In genomic region chr11:100577852-100578599, GRCm38 (mm10) we compare ENCODE assay signal across 16 mouse cellular contexts. TPM values are rescaled to one million over a fixed set of nuclear protein-coding genes. Genes with fewer than 3 reads are reported as not detected.
DNase-seq lines count a peak whose midpoint lies in the region; ATAC-seq and TF ChIP-seq lines count a peak whose summit lies in the region.
"Had no signal": no experiment of that assay in that cellular context is flagged by ENCODE, and none has a peak within 500 bp of the region (broad histone marks: within the 10 kb centered on the region; RNA-seq: fewer than 3 reads in every experiment).

No protein-coding gene starts in this region.

- no peak overlapping the region for H3K27ac ChIP-seq in heart, embryonic 11.5 days (ENCODE audit: low read depth, low read length)
- peak overlapping the region; percentile 89 for H3K27ac ChIP-seq in layer of hippocampus, adult 2 months

- ATAC-seq in heart, embryonic 11.5 days (replicated peaks; ENCODE audit: insufficient number of reproducible peaks, low FRiP score, low TSS enrichment) = no peak

- WGBS in heart, embryonic 11.5 days (ENCODE audit: insufficient replicate concordance) = 78% methylated on average over 8 of the region's 8 CpGs

- no peak overlapping the region for H3K4me3 ChIP-seq in heart, embryonic 11.5 days (ENCODE audit: low read depth, low read length)
- peak overlapping the region; percentile 76 for H3K4me3 ChIP-seq in layer of hippocampus, adult 2 months

- no peak overlapping the region for H3K9ac ChIP-seq in heart, embryonic 11.5 days (ENCODE audit: low read depth, low read length)

- no peaks in the 10 kb centered on the region for H3K9me3 ChIP-seq in heart, embryonic 11.5 days (replicated peaks; ENCODE audit: control insufficient read depth, low read length)

- H3K4me1 ChIP-seq in heart, embryonic 11.5 days (ENCODE audit: control insufficient read depth, insufficient read depth, low read length) = peaks cover 13% of the 10 kb centered on the region

- peak; percentile 85 for DNase-seq in heart, adult 11 months
- no peak for DNase-seq in layer of hippocampus, adult 2 months (ENCODE audit: low spot score in 2 of 2)
- DNase-seq in layer of hippocampus, postnatal 25 days (ENCODE audit: extremely low spot score in 1 of 2, low spot score in 1 of 2) = no peak
- peak; percentile 82 to 83 for DNase-seq in spleen, postnatal 36 days (ENCODE audit: low spot score in 2 of 2)
- DNase-seq in spleen, adult 12 weeks (ENCODE audit: low spot score) = no peak
- no peak for DNase-seq in urinary bladder, postnatal 36 days (ENCODE audit: low spot score in 2 of 2)
- DNase-seq: adrenal gland, postnatal 36 days; cerebellum, adult 9-10 months; kidney, adult 8-10 months; kidney, postnatal 4 days; lung, adult 2 months; lung, postnatal 4 days; right cerebral cortex, postnatal 25 days; thymus, adult 18-20 months had no signal

- H3K36me3 ChIP-seq in heart, embryonic 11.5 days (ENCODE audit: control insufficient read depth, insufficient read depth, low read length) = peaks cover 25% of the 10 kb centered on the region

- H3K4me2 ChIP-seq in heart, embryonic 11.5 days = no peak overlapping the region
- H3K4me2 ChIP-seq: midbrain, embryonic 11.5 days had no signal

- no peak for TF ChIP-seq CTCF in layer of hippocampus, adult 2 months (conservative IDR thresholded peaks at IDR 0.05)

- no peaks in the 10 kb centered on the region for H3K27me3 ChIP-seq in heart, embryonic 11.5 days (ENCODE audit: control insufficient read depth, insufficient read depth, low read length)

RNA-seq across cellular contexts. Expression of gene Cnp, which starts 3.3 kb away (rescaled TPM):
- polyA plus RNA-seq in heart, embryonic 11.5 days (2014; fragmentation: Nextera tagmentation; extraction: Ambion mirVana) = 15.7 and 19.0 TPM in 2 replicates
- 100 to 1,000 TPM; 168 to 183 TPM for total RNA-seq in layer of hippocampus, adult 2 months (2021)
- total RNA-seq in layer of hippocampus, postnatal 25 days (2021) = 100 to 1,000 TPM; 365 to 435 TPM

RNA-seq across cellular contexts. Expression of gene Ttc25, which starts 32.6 kb away (rescaled TPM):
- polyA plus RNA-seq in heart, embryonic 11.5 days (2014; fragmentation: Nextera tagmentation; extraction: Ambion mirVana) = 0.31 and 1.1 TPM in 2 replicates
- total RNA-seq in layer of hippocampus, adult 2 months (2021) = 1 to 10 TPM; 1.3 to 1.7 TPM
- 1 to 10 TPM in 1 of 2 experiments, under 1 TPM in 1; 0.54 to 1.2 TPM for total RNA-seq in layer of hippocampus, postnatal 25 days (2021)

RNA-seq across cellular contexts. Expression of gene Nkiras2, which starts 41.0 kb away (rescaled TPM):
- polyA plus RNA-seq in heart, embryonic 11.5 days (2014; fragmentation: Nextera tagmentation; extraction: Ambion mirVana) = 65.4 and 66.9 TPM in 2 replicates
- total RNA-seq in layer of hippocampus, adult 2 months (2021) = 10 to 100 TPM; 11.8 to 13.1 TPM
- total RNA-seq in layer of hippocampus, postnatal 25 days (2021) = 10 to 100 TPM; 15.1 to 16.5 TPM

RNA-seq across cellular contexts. Expression of gene Dnajc7, which starts 41.9 kb away (rescaled TPM):
- 69.4 and 85.1 TPM in 2 replicates for polyA plus RNA-seq in heart, embryonic 11.5 days (2014; fragmentation: Nextera tagmentation; extraction: Ambion mirVana)
- 100 to 1,000 TPM; 242 to 257 TPM for total RNA-seq in layer of hippocampus, adult 2 months (2021)
- 100 to 1,000 TPM; 234 to 286 TPM for total RNA-seq in layer of hippocampus, postnatal 25 days (2021)

RNA-seq across cellular contexts. Expression of gene Acly, which starts 50.2 kb away (rescaled TPM):
- polyA plus RNA-seq in heart, embryonic 11.5 days (2014; fragmentation: Nextera tagmentation; extraction: Ambion mirVana) = 76.6 and 93.9 TPM in 2 replicates
- total RNA-seq in layer of hippocampus, adult 2 months (2021) = 100 to 1,000 TPM; 103 to 117 TPM
- 100 to 1,000 TPM; 107 to 112 TPM for total RNA-seq in layer of hippocampus, postnatal 25 days (2021)

Comparison
In these comparisons a context has a peak if more than half of its experiments do, and no peak if none do; other contexts are left out.
1. DNase-seq: peak in heart, adult 11 months (single experiment) and spleen, postnatal 36 days (2 of 2); none in layer of hippocampus, adult 2 months (0 of 2), layer of hippocampus, postnatal 25 days (0 of 2), spleen, adult 12 weeks (single experiment) and urinary bladder, postnatal 36 days (0 of 2).